Mouse (Mus musculus): ENCODE data around the gene Casp3.

The Casp3 gene

DNA sequence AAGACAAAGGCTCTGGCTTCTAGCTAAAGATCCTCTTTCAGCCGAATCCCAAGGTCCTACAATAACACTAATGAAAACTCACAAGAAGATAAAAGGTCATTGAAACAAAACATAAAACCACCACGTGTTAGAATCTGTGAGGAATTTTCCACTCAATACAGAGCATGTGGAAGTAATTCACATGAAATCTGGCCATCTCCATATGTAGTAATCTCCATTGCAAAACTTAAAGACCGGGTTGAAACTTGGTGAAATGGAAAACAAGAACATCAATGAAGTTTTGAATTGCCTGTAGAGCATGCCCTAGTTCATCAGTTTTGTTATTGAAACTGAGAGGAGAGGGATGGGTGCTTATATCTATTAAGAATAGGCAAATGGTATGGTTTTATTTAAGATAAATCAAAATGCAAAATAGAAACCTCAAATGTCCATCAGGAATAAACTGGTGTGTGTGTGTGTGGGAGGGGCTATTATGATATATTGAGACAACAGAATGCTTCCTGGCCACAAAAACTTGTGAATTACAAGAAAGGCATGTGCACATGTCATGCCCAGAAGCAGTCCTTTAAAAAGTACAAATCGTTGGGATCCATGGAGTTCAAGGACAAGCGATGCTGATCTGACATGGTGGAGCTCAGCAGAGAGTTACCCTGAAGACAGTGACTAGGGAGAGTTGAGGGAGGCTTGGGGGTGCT is 63.7 kb downstream of the Casp3 start:
- in situ Hi-C loops (cut with MseI, MboI) = loop anchor here in 1 of 2 experiments (25.0 kb wide), 1 partner anchor 256 kb away; no protein-coding TSS in a partner anchor

DNA sequence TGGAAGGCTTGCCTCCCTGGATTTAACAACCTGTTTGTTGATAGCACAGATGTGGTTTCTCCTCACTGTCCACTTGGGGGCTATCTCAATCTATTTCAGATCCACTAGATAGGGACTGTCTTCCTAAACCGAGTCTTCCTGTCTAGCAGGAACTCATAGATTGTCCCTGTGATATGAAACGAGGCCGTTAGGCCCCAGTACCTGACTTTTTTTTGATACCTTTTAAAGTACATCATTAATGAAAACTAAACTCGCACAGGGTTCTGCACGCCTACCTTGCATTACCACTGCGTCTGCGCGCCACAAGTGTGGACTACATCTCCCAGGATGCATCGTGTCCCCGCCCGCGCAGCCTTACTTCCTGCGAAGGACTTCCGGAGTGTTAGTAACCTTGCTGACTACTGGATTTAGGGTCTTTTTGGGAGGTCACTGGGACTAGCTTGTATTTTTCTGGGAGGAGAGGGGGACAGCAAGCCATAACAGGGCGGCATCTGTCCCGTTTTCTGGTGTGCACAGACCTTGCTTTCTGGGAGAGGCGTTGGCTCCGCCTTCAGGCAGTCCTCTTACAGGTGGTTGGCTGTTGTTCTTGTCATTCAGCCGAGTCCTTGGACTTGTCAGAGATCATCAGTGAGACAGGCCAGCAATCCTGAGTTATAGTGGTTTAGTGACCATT is 69.7 kb downstream of the Casp3 start:
- in situ Hi-C loops (cut with MseI, MboI) = loop anchor here in 1 of 2 experiments (25.0 kb wide), 1 partner anchor 251 kb away; no protein-coding TSS in a partner anchor
